Mouse (Mus musculus): ENCODE measurements around the gene Hspbap1. TPM values are rescaled to one million over a fixed set of nuclear protein-coding genes. Genes with fewer than 3 reads are reported as not detected.

The Hspbap1 gene
- total and polyA plus RNA-seq, 3 experiments: 7.2 to 9.6 TPM; not detected in 1

GRCm38 (mm10) chr16:35874416-35874815, 104.2 kb downstream of the Hspbap1 start:
- peak; percentile 66 for DNase-seq (ENCODE audit: low read depth, low spot score)

More at GRCm38 (mm10) chr16:35874416-35874815, 104.2 kb downstream of the Hspbap1 start:
- H3K27me3 ChIP-seq (ENCODE audit: control insufficient read depth in 1 of 2, insufficient read depth in 2 of 2, low read length in 2 of 2): peaks cover 1 to 2% of the 10 kb centered on the region in 2 experiments; a peak in 2 of 4 replicates
- H3K27ac ChIP-seq (ENCODE audit: control insufficient read depth, low read depth, low read length): no peak overlapping the region
- H3K36me3 ChIP-seq (ENCODE audit: control insufficient read depth in 1 of 2, insufficient read depth in 2 of 2, low read length in 2 of 2): peaks cover 0 to 5% of the 10 kb centered on the region in 2 experiments; a peak in 1 of 4 replicates
- no peak overlapping the region for H3K9ac ChIP-seq (ENCODE audit: control insufficient read depth, low read depth, low read length, poor library complexity, severe bottlenecking)
- TF ChIP-seq POLR2AphosphoS2 (IDR thresholded peaks at IDR 0.05; ENCODE audit: low read length): no peak
- TF ChIP-seq CHD1 (IDR thresholded peaks at IDR 0.05; ENCODE audit: low read depth, low read length): no peak
- peak; percentile 72 to 87 (median 80) for TF ChIP-seq CTCF (IDR thresholded peaks at IDR 0.05 in 2 of 3, conservative IDR thresholded peaks at IDR 0.05 in 1 of 3; ENCODE audit: control insufficient read depth in 1 of 3, insufficient read depth in 1 of 3, low read depth in 2 of 3, low read length in 3 of 3, poor library complexity in 1 of 3, severe bottlenecking in 1 of 3)
- TF ChIP-seq ETS1 (IDR thresholded peaks at IDR 0.05; ENCODE audit: low read depth, low read length): no peak
- no peak for TF ChIP-seq BHLHE40 (IDR thresholded peaks at IDR 0.05; ENCODE audit: borderline replicate concordance, low read depth, low read length)
- no peak for TF ChIP-seq USF1 (IDR thresholded peaks at IDR 0.05; ENCODE audit: low read depth, low read length)
- TF ChIP-seq SMC3 (IDR thresholded peaks at IDR 0.05; ENCODE audit: low read depth, low read length): peak; percentile 81
- TF ChIP-seq RAD21 (IDR thresholded peaks at IDR 0.05; ENCODE audit: low read depth, low read length): peak; percentile 88
- TF ChIP-seq GATA1 (IDR thresholded peaks at IDR 0.05; ENCODE audit: low read depth, low read length): no peak
- no peak for TF ChIP-seq POLR2AphosphoS5 (IDR thresholded peaks at IDR 0.05; ENCODE audit: borderline replicate concordance, low read depth, low read length)
- TF ChIP-seq EP300 (IDR thresholded peaks at IDR 0.05; ENCODE audit: low read depth in 1 of 2, low read length in 2 of 2): no peak
- TF ChIP-seq E2F4 (IDR thresholded peaks at IDR 0.05; ENCODE audit: borderline replicate concordance, low read depth, low read length): no peak
- no peak for TF ChIP-seq ELF1 (IDR thresholded peaks at IDR 0.05; ENCODE audit: low read depth, low read length)
- TF ChIP-seq ZC3H11A (IDR thresholded peaks at IDR 0.05; ENCODE audit: low read depth, low read length): peak; percentile 72
- TF ChIP-seq UBTF (IDR thresholded peaks at IDR 0.05; ENCODE audit: borderline replicate concordance, insufficient read depth, low read depth, low read length): no peak
- H3K79me2 ChIP-seq (ENCODE audit: control insufficient read depth, insufficient read depth, low read length, poor library complexity): no peaks in the 10 kb centered on the region; the same call in 1 of the 2 replicates
- H3K4me3 ChIP-seq (ENCODE audit: control insufficient read depth in 1 of 2, insufficient read depth in 1 of 2, low read depth in 2 of 2, low read length in 2 of 2): no peak overlapping the region
- peaks cover 0 to 4% of the 10 kb centered on the region in 2 experiments; a peak in 2 of 4 replicates for H3K4me1 ChIP-seq (ENCODE audit: control insufficient read depth in 1 of 2, insufficient read depth in 2 of 2, low read length in 2 of 2)
- no peaks in the 10 kb centered on the region for H3K9me3 ChIP-seq (replicated peaks; ENCODE audit: insufficient read depth, low read length)

Other genes with a start within 250 kb of the Hspbap1 start
- not detected in 2 replicates for gene Sema5b, start 229.2 kb upstream of the Hspbap1 start, total RNA-seq (2012; rRNA removed)
- not detected for gene Sema5b, start 229.2 kb upstream of the Hspbap1 start, polyA plus RNA-seq (2012; ENCODE audit: insufficient read depth in 1 of 2, insufficient read length in 2 of 2, low read depth in 1 of 2, low replicate concordance in 2 of 2, missing spikeins in 1 of 2)
- gene Dirc2, start 1.0 kb upstream of the Hspbap1 start, total RNA-seq (2012; rRNA removed): 1.6 and 2.1 TPM in 2 replicates
- gene Dirc2, start 1.0 kb upstream of the Hspbap1 start, polyA plus RNA-seq (2012; ENCODE audit: insufficient read depth in 1 of 2, insufficient read length in 2 of 2, low read depth in 1 of 2, low replicate concordance in 2 of 2, missing spikeins in 1 of 2): 1 to 10 TPM in 1 of 2 experiments, not detected in 1; 4.1 TPM
- 0.98 and 1.2 TPM in 2 replicates for gene Parp14, start 101.2 kb downstream of the Hspbap1 start, total RNA-seq (2012; rRNA removed)
- 1 to 10 TPM in 1 of 2 experiments, not detected in 1; 1.5 TPM for gene Parp14, start 101.2 kb downstream of the Hspbap1 start, polyA plus RNA-seq (2012; ENCODE audit: insufficient read depth in 1 of 2, insufficient read length in 2 of 2, low read depth in 1 of 2, low replicate concordance in 2 of 2, missing spikeins in 1 of 2)
- 3.0 and 3.4 TPM in 2 replicates for gene Parp9, start 168.1 kb downstream of the Hspbap1 start, total RNA-seq (2012; rRNA removed)
- gene Parp9, start 168.1 kb downstream of the Hspbap1 start, polyA plus RNA-seq (2012; ENCODE audit: insufficient read depth in 1 of 2, insufficient read length in 2 of 2, low read depth in 1 of 2, low replicate concordance in 2 of 2, missing spikeins in 1 of 2): 1 to 10 TPM in 1 of 2 experiments, not detected in 1; 5.3 TPM
- 3.5 and 3.9 TPM in 2 replicates for gene Dtx3l, start 168.8 kb downstream of the Hspbap1 start, total RNA-seq (2012; rRNA removed)
- gene Dtx3l, start 168.8 kb downstream of the Hspbap1 start, polyA plus RNA-seq (2012; ENCODE audit: insufficient read depth in 1 of 2, insufficient read length in 2 of 2, low read depth in 1 of 2, low replicate concordance in 2 of 2, missing spikeins in 1 of 2): 1 to 10 TPM in 1 of 2 experiments, not detected in 1; 6.0 TPM
- 24.5 and 25.2 TPM in 2 replicates for gene Kpna1, start 208.4 kb downstream of the Hspbap1 start, total RNA-seq (2012; rRNA removed)
- 10 to 100 TPM in 1 of 2 experiments, not detected in 1; 34.9 TPM for gene Kpna1, start 208.4 kb downstream of the Hspbap1 start, polyA plus RNA-seq (2012; ENCODE audit: insufficient read depth in 1 of 2, insufficient read length in 2 of 2, low read depth in 1 of 2, low replicate concordance in 2 of 2, missing spikeins in 1 of 2)

All from MEL (cell line).